Mouse (Mus musculus) forebrain, embryonic 11.5 days (tissue): ENCODE measurements around the gene Exoc6b. TPM values are rescaled to one million over a fixed set of nuclear protein-coding genes. Genes with fewer than 3 reads are reported as not detected.

ENCODE experiments used
- ATAC-seq: fragments of 200-750 bp; cut with Nextera tagmentation; replicated peaks from 2 replicates; pipeline ENCODE4 v1.8.0; 2017; ENCODE audit warnings: moderate TSS enrichment; ENCODE audit not compliant: low FRiP score
- DNase-seq: peaks from one replicate; pipeline ENCODE4 v3.0.0-alpha.2; 2017; ENCODE audit warnings: low spot score
- H3K27ac ChIP-seq: fragments of 300-500 bp; sonication (generic); 2 replicates; pipeline ENCODE4 v1.5.1; 2014; ENCODE audit warnings: low read depth, low read length
- H3K27me3 ChIP-seq: fragments of 300-500 bp; sonication (generic); 2 replicates; pipeline ENCODE4 v1.6.1; 2014; ENCODE audit warnings: mild to moderate bottlenecking, low read length, mixed read lengths; ENCODE audit not compliant: control insufficient read depth, insufficient read depth
- H3K36me3 ChIP-seq: fragments of 300-500 bp; sonication (generic); 2 replicates; pipeline ENCODE4 v1.6.1; 2014; ENCODE audit warnings: mild to moderate bottlenecking, low read length, moderate library complexity, mixed read lengths; ENCODE audit not compliant: control insufficient read depth, insufficient read depth
- H3K4me1 ChIP-seq: fragments of 300-500 bp; sonication (generic); replicated peaks from 2 replicates; pipeline ENCODE4 v1.6.1; 2014; ENCODE audit warnings: low read length, mixed read lengths; ENCODE audit not compliant: control insufficient read depth, insufficient read depth
- H3K4me2 ChIP-seq: fragments of 300-500 bp; sonication (generic); 2 replicates; pipeline ENCODE4 v1.6.1; 2014; ENCODE audit warnings: low read depth, mild to moderate bottlenecking, low read length, moderate library complexity, mixed read lengths; ENCODE audit not compliant: severe bottlenecking
- H3K4me3 ChIP-seq: fragments of 300-500 bp; sonication (generic); 2 replicates; pipeline ENCODE4 v1.5.1; 2014; ENCODE audit warnings: low read depth, low read length
- H3K9ac ChIP-seq: fragments of 300-500 bp; sonication (generic); 2 replicates; pipeline ENCODE4 v1.6.1; 2014; ENCODE audit warnings: low read length
- H3K9me3 ChIP-seq: fragments of 300-500 bp; sonication (generic); 2 replicates; pipeline ENCODE4 v1.6.1; 2016; ENCODE audit warnings: low read length, mixed read lengths; ENCODE audit not compliant: control insufficient read depth
- WGBS: fragments of 180-500 bp; shearing (Covaris S2); extraction: QIAGEN DNeasy Blood & Tissue Kit; methylation state at CpG from one replicate; pipeline ENCODE4 v1.1.7; 2014; 5-methylcytosine and 5-hydroxymethylcytosine counted together
- polyA plus RNA-seq: library from polyadenylated mRNA; unstranded; fragments of >200 nt; fragmentation: Nextera tagmentation; extraction: Ambion mirVana; gene quantifications from 2 replicates; pipeline ENCODE4 v1.2.1, GENCODE M21; 2014

Exoc6b gene
- polyA plus RNA-seq, 1 experiment from 2014 or later, result 34.8 TPM

DNA sequence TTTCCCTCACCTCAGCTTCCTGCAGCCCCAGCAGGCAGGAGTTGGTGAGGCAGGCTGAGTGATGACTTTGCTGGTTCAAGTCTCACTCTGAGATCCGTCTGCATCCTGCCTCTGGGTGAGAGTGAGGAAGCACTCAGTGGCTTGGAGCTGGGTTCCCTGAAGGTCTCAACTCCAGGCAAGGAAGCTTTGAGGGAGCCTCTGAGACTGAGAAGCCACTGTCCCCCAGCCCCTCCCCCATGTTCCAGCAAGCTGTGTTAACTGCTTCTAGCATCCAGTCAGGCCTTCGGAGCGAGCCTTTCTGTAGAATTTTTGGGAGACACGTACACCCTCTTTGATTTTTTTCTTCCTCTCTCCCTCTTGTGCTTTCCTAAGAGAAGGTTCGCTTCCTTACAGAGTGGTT lies 486.5 kb downstream of the Exoc6b start:
- no peak for ATAC-seq
- no peaks in the 10 kb centered on the region for H3K9me3 ChIP-seq
- no peak overlapping the region for H3K27ac ChIP-seq
- peaks cover 33% of the 10 kb centered on the region for H3K4me1 ChIP-seq
- DNase-seq, result peak; percentile 54
- H3K36me3 ChIP-seq, result no peaks in the 10 kb centered on the region
- H3K4me2 ChIP-seq, result peak overlapping the region; percentile 47; the same call in 1 of the 2 replicates
- H3K4me3 ChIP-seq, result no peak overlapping the region
- H3K9ac ChIP-seq, result no peak overlapping the region; the same call in 1 of the 2 replicates
- WGBS, result 12% methylated on average over 5 of the region's 5 CpGs
- H3K27me3 ChIP-seq, result peaks cover 79% of the 10 kb centered on the region

DNA sequence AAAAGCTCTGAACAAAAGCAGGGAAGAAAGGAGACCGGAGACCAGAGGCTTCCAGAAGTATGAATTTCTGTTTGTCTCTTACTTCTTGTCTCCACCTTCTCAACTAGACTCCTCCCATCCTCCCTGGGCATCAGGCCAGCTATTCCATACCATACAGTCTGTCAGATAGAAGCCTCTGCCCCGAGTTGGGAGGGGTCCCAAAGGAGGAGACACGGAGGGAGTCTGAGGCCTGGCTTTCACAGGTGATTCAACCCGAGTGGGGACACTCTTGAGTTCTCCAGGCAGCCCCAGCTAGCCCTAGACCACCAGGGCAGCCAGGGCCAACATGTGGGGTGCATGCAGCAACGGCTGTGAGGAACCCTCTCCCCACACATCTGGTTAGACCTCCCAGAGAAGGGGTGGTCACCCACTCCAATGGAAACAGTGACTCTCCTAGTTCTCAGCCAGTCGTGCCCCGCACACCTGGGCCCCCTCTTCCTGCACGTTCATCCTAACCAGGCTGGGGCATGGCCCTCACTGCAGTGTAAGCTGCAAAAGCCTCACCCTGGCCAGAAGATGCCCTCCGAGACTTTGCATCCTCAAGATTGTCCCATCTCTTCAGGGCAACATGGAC lies 487.4 kb downstream of the Exoc6b start:
- no peak overlapping the region for H3K27ac ChIP-seq
- H3K4me2 ChIP-seq, result no peak overlapping the region

DNA sequence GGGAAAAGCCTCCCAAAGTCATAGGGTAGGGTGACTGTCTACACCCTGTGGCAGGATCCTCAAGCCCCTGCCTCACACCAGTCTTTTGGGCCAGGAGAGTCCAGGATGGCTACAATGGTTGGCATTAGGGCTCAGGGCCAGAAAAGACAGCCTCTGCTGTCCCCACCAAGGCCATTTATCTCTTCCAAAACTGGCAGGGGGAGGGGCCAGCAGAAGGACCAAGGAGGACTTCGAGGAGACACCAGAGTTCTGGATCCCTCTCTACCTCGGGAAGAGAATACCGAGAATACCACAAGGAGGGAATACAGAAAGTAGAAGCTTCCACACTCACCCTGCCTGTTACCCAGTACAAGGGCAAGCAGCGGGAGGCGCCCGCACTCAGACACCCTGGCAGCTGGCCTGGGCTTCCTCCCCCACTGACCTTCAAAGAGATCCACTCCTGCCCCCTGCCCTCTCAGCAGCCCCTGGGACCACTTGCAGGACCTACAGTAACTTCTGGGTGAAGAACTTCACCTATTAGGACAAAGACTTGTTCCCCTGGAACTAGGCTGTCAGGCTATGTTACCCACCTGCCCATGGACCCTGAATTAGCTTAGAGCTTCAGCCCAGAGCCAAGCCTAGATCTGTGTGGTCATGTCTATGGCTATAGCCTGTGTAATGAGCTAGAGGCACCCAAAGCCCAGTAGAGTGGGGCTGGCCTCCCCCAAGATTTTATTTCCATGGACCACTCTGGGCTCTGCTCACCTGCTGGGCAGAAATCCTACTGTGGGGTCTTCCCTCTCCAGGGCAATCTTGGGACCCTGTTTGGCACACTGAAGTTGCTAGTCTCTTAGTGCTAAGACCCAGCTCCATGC lies 488.1 kb downstream of the Exoc6b start:
- WGBS, result 62% methylated on average over 6 of the region's 6 CpGs
- peaks cover 28% of the 10 kb centered on the region for H3K4me1 ChIP-seq
- ATAC-seq, result no peak

More for the DNA sequence above, 487.4 kb downstream of the Exoc6b start:
- Histone ChIP-seq H3K27me3 (peaks cover 70% of the 10 kb centered on the region), H3K4me1 (peaks cover 28% of the 10 kb centered on the region), H3K36me3 (no peaks in the 10 kb centered on the region), H3K9me3 (no peaks in the 10 kb centered on the region), H3K9ac (no peak overlapping the region), H3K4me3 (no peak overlapping the region)
- ATAC-seq (no peak), DNase-seq (peak; percentile 52)
- WGBS, result 59% methylated on average over 9 of the region's 9 CpGs

DNA sequence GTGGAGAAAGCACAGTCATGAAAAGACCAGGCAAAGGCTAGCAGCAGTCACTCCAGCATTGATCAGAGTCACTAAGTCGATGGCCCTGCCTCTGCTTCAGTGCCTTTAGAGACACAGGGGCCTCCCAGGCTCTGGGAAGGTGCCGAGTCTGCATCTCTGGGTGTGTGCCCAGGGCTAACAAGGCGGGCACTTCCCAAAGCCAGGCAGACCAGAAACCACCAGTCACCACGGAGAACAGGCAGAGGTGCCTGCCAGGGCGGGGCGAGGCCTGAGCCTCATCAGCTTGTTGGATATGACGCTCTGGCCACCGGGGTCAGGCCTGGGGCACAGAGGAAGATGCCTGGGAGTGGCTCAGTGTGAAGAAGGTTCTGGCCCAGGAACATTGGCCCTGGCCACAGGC lies 489.8 kb downstream of the Exoc6b start:
- no peak for ATAC-seq
- H3K4me1 ChIP-seq, result peaks cover 13% of the 10 kb centered on the region
- H3K4me3 ChIP-seq, result no peak overlapping the region
- H3K27me3 ChIP-seq, result peaks cover 54% of the 10 kb centered on the region
- no peak overlapping the region for H3K9ac ChIP-seq
- WGBS, result 69% methylated on average over 8 of the region's 8 CpGs
- H3K4me2 ChIP-seq, result no peak overlapping the region
- H3K36me3 ChIP-seq, result no peaks in the 10 kb centered on the region
- no peak overlapping the region for H3K27ac ChIP-seq
- DNase-seq, result no peak
- no peaks in the 10 kb centered on the region for H3K9me3 ChIP-seq

More for the DNA sequence above, 488.1 kb downstream of the Exoc6b start:
- DNase-seq, result peak; percentile 51
- no peak overlapping the region for H3K9ac ChIP-seq
- H3K4me2 ChIP-seq, result no peak overlapping the region
- no peaks in the 10 kb centered on the region for H3K36me3 ChIP-seq
- H3K4me3 ChIP-seq, result no peak overlapping the region
- no peak overlapping the region for H3K27ac ChIP-seq
- no peaks in the 10 kb centered on the region for H3K9me3 ChIP-seq
- H3K27me3 ChIP-seq, result peaks cover 64% of the 10 kb centered on the region

GRCm38 (mm10) chr6:84578928-84579327 lies 490.4 kb downstream of the Exoc6b start:
- H3K4me2 ChIP-seq, result no peak overlapping the region
- no peak overlapping the region for H3K4me3 ChIP-seq
- DNase-seq (peak; percentile 65), ATAC-seq (no peak)
- H3K27me3 ChIP-seq, result peaks cover 48% of the 10 kb centered on the region
- H3K4me1 ChIP-seq, result peaks cover 9% of the 10 kb centered on the region
- no peaks in the 10 kb centered on the region for H3K36me3 ChIP-seq
- H3K9me3 ChIP-seq, result no peaks in the 10 kb centered on the region
- no peak overlapping the region for H3K9ac ChIP-seq
- WGBS, result 6% methylated on average over 5 of the region's 5 CpGs
- H3K27ac ChIP-seq, result no peak overlapping the region

DNA sequence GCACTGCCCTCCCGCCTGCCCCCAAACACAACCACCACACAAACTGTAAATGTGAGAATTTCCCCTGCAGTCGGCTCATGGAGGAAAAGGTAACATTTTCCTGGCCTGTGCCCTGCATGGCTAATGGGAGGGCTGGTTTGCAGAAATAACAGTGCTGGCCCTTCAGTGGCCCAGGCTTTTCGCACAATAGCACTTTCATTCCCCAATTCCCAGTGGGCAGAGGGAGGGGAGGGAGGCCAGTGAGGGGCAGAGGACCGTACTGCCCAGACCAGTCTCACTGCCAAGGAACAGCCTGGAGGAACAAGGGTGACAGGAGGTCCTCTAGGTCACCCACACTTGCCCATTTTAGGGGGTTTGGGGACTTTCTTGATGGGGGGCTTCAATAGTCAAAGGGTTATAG lies 491.4 kb downstream of the Exoc6b start:
- H3K27ac ChIP-seq, result no peak overlapping the region
- no peaks in the 10 kb centered on the region for H3K36me3 ChIP-seq
- H3K9ac ChIP-seq, result no peak overlapping the region
- DNase-seq (no peak), ATAC-seq (no peak)
- H3K27me3 ChIP-seq, result peaks cover 38% of the 10 kb centered on the region
- H3K4me2 ChIP-seq, result no peak overlapping the region
- H3K4me1 ChIP-seq, result no peaks in the 10 kb centered on the region; the same call in 1 of the 2 replicates
- no peak overlapping the region for H3K4me3 ChIP-seq
- 71% methylated on average over 4 of the region's 4 CpGs for WGBS
- no peaks in the 10 kb centered on the region for H3K9me3 ChIP-seq

DNA sequence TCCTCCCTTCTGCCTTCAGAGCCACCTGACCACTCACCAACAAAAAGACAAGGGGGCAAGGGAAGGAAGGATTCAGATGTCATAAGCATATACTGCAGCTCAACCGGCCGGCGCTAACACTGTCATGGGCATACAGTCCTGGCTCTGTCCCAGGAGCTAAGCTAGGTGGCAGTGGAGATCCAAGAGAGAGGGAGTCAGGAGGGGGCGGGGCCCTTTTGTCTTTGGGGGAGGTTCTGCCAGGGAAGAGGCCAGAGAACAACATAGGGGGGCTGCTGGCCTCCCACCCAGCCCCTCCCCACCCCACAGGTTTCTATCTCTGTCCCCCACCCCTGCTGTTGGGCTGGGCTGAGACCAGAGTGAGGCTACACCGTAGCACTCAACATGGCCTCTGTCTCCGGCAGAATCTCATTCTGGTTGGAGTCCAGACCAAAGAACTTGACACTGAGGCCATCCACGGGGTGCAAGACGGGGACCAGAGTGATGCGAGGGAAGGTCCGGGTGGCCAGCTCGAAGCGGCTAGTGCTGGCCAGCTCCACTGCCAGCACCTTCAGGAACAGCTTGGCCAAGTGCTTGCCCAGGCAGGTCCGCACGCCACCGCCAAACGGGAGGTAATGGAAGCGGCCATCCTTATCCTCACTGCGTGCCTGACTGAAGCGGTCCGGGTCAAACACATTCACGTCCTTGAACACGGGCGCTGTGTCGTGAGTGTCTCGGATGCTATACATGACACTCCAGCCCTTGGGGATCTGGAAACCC lies 495.2 kb downstream of the Exoc6b start:
- DNase-seq (peak; percentile 68), ATAC-seq (peak; percentile 55; the same call in 1 of the 2 replicates)
- no peaks in the 10 kb centered on the region for H3K36me3 ChIP-seq
- peak overlapping the region; percentile 41 for H3K4me2 ChIP-seq
- peaks cover 7% of the 10 kb centered on the region; the same call in 1 of the 2 replicates for H3K27me3 ChIP-seq
- peaks cover 8% of the 10 kb centered on the region for H3K4me1 ChIP-seq
- no peak overlapping the region for H3K27ac ChIP-seq
- WGBS, result 34% methylated on average over 25 of the region's 25 CpGs
- H3K9me3 ChIP-seq, result no peaks in the 10 kb centered on the region
- H3K9ac ChIP-seq, result no peak overlapping the region
- H3K4me3 ChIP-seq, result peak overlapping the region; percentile 4; the same call in 1 of the 2 replicates

DNA sequence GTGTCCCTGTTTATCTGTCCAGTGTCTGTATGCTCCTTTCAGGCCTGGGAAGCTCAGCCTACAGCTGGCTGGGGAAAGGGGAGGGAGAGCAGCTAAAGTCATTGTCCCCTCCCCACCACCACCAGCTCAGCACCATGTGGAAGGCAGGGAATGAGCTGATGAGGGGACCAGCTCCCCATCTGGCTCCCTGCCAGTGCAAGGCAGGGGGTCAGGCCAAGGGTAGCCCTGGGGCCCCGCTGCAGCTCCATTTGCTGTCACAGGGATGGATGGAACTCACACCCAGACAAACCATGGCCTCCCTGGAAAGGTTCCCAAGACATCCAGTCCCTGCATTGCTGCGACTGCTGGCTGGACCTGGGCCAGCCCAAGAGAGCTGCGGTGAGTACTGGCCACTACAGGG lies 499.3 kb downstream of the Exoc6b start:
- H3K4me3 ChIP-seq, result no peak overlapping the region
- H3K27me3 ChIP-seq, result peaks cover 4% of the 10 kb centered on the region; the same call in 1 of the 2 replicates
- DNase-seq (peak; percentile 51), ATAC-seq (no peak)
- 68% methylated on average over 3 of the region's 3 CpGs for WGBS
- H3K9ac ChIP-seq, result no peak overlapping the region
- peaks cover 8% of the 10 kb centered on the region for H3K4me1 ChIP-seq
- no peak overlapping the region for H3K27ac ChIP-seq
- no peaks in the 10 kb centered on the region for H3K9me3 ChIP-seq
- H3K36me3 ChIP-seq, result no peaks in the 10 kb centered on the region
- no peak overlapping the region for H3K4me2 ChIP-seq
